Mouse (Mus musculus) liver, postnatal 0 days (tissue): ENCODE measurements at regions not wholly inside any gene's neighbourhood (a gene's known extent, or its start where the extent isn't known, plus 50 kb on each side); places are given as distances from the start of the nearest gene placed in this dataset.
A peak's percentile ranks its signal among the peaks of the same experiment; 100 is the strongest.

ENCODE experiments used
- CTCF ChIP-seq: sonication (generic); IDR thresholded peaks from 2 replicates; pipeline ENCODE4 v1.5.1; 2016; ENCODE audit warnings: antibody characterized with exemption, low read depth
- EP300 ChIP-seq: IDR thresholded peaks from 2 replicates; pipeline ENCODE4 v1.6.1; 2016; ENCODE audit warnings: antibody characterized with exemption, low read depth, mild to moderate bottlenecking

DNA sequence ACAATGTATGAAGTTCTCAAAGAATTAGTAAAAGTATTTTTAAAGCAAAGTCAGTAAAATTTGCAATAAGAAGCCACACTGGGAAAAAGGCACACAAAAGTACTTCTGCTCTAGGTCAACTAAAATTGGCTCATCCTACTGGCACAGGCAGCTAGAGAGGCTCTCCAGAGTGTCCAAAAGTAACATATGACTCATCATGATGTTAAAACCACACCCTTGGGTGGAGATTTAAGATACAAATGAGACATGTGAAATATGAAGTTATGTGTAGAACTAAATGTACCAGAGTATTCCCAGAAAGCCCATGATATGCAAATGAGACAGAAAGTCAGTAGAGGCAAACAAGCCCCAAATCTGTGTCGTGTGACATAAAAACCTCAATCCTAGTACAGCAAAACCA, 166.0 kb downstream of the Spata18 start:
- TF ChIP-seq CTCF (no peak), EP300 (peak; percentile 54)
